Mouse (Mus musculus): ENCODE measurements around the gene Copa.

The Copa gene

DNA sequence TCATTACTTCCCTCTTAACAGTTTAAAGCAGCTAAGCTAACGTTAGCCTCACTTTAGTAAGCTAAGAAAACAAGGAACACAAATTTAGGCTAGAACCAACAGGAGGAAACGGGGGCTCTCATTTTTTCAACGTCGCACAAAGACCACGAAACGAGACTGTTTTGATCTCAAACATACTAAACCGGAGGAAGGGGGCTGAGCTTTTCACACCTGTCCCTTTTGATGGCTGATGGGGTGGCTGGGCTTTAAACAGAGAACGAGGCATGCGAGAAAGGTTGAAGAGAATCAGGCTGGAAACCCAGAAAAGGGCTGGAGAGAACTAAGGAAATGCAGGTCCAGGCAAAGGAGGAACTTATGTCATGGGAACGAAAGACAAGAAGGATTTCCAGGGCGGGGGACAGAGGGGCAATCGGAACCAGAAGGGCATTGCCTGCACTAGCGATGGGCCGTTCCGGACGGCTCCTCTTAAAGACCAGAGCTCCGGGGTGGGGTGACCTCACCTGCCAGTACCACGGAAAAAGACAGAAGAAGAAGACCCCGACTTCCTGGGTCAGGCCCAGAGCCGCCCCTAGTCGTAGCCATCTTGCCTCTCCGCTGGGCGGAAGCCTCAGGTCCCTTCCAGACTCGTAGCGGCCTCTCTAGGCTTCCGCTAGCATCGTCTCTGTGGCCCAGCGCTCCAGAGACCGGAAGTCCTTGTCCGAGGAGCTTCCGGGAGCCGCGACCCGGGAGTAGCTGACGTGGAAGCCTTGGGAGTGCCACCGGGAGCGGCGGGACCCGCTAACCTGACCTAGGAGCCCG lies at the start of gene Copa, which contains the start of gene Ncstn:
TSS of gene Copa (plus strand) at position 429 of the 798 bp plus-strand sequence.
TSS of gene Ncstn (minus strand) at position 695 of the 798 bp plus-strand sequence.
- POLR2A ChIA-PET: interaction anchor here (0.6 to 4.1 kb wide), 82 partner anchors 9 to 294 kb away, joined by 3 to 25 read pairs (median 4); partner anchors contain the start of genes Dcaf8 (in 3 of the 4), Igsf8 (in 1 of the 4), Kcnj10 (in 1 of the 4) and Nhlh1 (in 1 of the 4)

DNA sequence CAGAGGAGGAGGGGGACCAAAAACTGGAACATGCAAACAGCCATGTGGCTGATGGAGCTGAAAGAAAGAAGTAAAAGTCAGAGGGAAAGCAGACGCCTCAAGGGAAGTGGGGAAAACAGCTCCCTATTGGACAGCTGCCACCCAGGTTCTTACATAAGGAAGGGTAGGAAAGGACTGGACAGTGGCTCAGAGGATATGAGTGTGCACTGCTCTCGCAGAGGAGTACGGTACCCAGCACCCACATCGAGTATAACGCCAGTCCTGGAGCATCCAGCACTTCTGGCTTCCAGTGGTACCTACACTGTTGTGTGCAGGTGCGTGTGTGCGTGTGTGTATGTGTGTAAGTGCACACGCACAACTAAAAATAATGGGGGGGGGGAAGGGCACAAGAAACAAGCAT lies 35.9 kb upstream of the Copa start:
- CTCF ChIA-PET: interaction anchor here (0.6 to 1.8 kb wide), 20 partner anchors 25 to 1310 kb away, joined by 3 to 7 read pairs (median 4); partner anchors contain the start of genes Copa (in 1 of the 4) and Ncstn (in 1 of the 4)
- POLR2A ChIA-PET: interaction anchor here in 2 of 4 experiments (0.7 to 1.8 kb wide), 6 partner anchors 9 to 330 kb away, joined by 3 to 5 read pairs (median 3); partner anchors contain the start of genes Nhlh1 (in 1 of the 2) and Pigm (in 1 of the 2)

More for the DNA sequence above, at the start of gene Copa, which contains the start of gene Ncstn:
- CTCF ChIA-PET: interaction anchor here (0.6 to 1.5 kb wide), 12 partner anchors 10 to 551 kb away, joined by 3 to 6 read pairs (median 4); partner anchors contain the start of gene Dusp23 (in 1 of the 4)

DNA sequence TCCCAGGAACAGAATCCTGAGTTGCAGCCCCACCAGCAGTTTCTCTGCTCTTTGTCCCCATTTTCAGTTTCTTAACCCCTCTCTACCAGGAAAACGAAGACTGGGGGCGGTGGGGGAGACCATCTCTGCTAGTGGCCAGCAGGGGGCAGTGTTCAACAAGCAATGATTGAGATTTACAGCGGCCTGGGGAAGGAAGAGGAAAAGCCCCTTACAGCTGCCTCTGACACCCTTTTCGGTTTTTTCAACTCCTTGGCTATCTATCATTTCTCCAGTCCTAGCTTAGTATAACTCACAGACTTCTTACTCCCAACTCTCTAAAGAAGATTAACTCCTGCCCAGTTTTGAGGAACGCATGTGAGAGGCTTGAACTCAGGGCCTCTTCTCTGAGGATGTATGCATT lies 35.4 kb upstream of the Copa start:
- CTCF ChIA-PET: interaction anchor here (0.6 to 1.9 kb wide), 33 partner anchors 18 to 362 kb away, joined by 3 to 7 read pairs (median 3); partner anchors contain the start of genes Copa (in 2 of the 4), Ncstn (in 2 of the 4) and Kcnj10 (in 1 of the 4)

DNA sequence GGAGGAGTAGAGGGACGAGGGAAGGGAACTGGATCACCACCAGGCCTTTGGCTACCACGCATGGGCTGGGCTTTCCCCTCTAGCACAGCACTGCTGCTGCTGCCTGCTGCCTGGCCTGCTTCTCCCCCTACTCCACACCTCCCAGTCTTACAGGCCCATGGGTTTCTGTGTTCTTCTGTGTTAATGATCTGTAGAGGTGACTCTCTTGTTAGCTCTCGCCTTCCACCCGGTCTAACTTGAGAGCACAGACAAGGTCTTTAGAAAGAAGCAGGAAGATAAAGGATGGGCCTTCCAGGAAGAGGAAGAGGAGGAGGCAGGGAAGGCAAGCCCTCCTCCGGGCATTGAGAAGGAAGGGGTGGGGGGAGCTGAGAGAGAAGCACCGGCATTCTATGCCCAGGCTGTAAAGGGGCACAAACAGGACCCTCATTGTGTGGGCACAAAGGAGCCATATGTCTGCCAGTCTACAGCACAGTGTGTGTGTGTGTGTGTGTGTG lies 34.0 kb upstream of the Copa start:
- ChIA-PET POLR2A (interaction anchor here in 2 of 4 experiments (0.6 to 1.8 kb wide), 7 partner anchors 9 to 156 kb away, joined by 3 to 7 read pairs (median 5); partner anchors contain the start of genes Ncstn (in 1 of the 2) and Nhlh1 (in 1 of the 2)), CTCF (interaction anchor here (0.6 to 1.9 kb wide), 7 partner anchors 25 to 437 kb away, joined by 3 to 7 read pairs (median 5); no protein-coding TSS in a partner anchor)

More for the DNA sequence above, 35.4 kb upstream of the Copa start:
- POLR2A ChIA-PET: interaction anchor here in 2 of 4 experiments (0.6 to 1.8 kb wide), 6 partner anchors 9 to 329 kb away, joined by 3 to 5 read pairs (median 3); partner anchors contain the start of genes Dcaf8 (in 1 of the 2), Nhlh1 (in 1 of the 2) and Pigm (in 1 of the 2)

DNA sequence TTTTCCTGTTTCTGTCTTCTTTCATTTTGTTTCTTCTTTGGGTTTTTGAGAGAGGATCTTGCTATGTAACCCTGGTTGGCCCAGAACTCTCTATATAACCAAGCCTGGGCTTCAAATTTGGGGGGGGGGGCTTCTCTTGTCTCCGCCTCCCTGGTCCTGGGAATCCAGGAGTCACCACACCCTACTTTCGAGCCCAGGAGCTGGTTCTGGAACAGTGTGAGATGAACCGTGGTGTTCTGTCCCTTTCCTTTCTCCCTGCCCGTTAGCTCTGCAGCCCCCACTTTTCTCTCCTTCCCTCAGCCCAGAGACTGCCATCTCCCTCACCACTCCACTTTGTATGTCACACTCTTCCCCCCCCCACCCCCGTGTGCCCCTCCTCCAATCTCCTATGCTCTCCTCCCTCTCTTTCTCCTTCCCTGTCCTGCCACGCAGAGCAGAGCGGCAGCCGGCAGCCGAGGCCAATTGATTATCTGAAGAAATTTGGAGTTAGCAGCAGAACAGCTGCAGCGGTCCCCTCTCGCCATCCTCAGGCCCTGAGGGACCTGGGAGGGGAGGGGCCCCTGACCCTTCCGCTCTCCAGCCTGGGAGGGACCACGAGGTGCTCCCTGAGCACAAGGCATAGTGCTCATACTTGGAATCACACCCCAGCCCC lies 33.1 kb upstream of the Copa start:
- ChIA-PET POLR2A (interaction anchor here in 3 of 4 experiments (0.7 to 1.5 kb wide), 4 partner anchors 8 to 33 kb away, joined by 3 to 5 read pairs (median 5); partner anchors contain the start of genes Copa (in 1 of the 3), Ncstn (in 1 of the 3) and Nhlh1 (in 1 of the 3)), CTCF (interaction anchor here in 2 of 4 experiments (0.6 to 1.4 kb wide), 6 partner anchors 9 to 320 kb away, joined by 3 to 7 read pairs (median 4); no protein-coding TSS in a partner anchor)

DNA sequence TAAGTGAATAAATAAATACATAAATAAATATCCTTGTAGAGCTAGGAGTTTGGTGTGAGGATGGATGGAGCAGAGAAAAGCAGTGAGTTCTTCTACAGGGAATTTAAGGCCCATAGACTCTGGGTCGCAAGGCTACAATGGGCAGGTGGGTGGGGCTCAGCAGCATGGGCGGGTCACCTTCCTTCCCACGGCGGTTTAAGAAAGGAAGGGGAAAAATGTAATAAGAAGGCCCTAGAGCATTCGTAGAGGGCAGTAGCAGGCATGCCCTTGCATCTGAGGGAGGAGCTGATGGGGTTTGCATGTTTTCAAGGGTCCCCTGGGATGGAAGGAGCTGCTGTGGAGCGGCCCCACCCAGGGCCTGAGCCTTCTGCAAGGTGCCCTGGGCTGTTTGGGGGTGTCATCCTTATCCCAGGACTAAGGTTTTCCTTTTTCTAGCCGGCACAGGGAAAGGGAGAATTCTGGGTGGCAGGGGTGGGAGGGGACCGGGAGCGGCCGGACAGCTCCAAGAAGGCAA lies 29.5 kb upstream of the Copa start:
- ChIA-PET CTCF (interaction anchor here in 3 of 4 experiments (0.8 to 1.9 kb wide), 5 partner anchors 41 to 316 kb away, joined by 3 to 6 read pairs (median 5); no protein-coding TSS in a partner anchor), POLR2A (interaction anchor here in 3 of 4 experiments (0.6 to 4.5 kb wide), 19 partner anchors 9 to 1510 kb away, joined by 3 to 25 read pairs (median 4); partner anchors contain the start of genes Copa (in 2 of the 3), Ncstn (in 2 of the 3) and Pea15a (in 1 of the 3))

DNA sequence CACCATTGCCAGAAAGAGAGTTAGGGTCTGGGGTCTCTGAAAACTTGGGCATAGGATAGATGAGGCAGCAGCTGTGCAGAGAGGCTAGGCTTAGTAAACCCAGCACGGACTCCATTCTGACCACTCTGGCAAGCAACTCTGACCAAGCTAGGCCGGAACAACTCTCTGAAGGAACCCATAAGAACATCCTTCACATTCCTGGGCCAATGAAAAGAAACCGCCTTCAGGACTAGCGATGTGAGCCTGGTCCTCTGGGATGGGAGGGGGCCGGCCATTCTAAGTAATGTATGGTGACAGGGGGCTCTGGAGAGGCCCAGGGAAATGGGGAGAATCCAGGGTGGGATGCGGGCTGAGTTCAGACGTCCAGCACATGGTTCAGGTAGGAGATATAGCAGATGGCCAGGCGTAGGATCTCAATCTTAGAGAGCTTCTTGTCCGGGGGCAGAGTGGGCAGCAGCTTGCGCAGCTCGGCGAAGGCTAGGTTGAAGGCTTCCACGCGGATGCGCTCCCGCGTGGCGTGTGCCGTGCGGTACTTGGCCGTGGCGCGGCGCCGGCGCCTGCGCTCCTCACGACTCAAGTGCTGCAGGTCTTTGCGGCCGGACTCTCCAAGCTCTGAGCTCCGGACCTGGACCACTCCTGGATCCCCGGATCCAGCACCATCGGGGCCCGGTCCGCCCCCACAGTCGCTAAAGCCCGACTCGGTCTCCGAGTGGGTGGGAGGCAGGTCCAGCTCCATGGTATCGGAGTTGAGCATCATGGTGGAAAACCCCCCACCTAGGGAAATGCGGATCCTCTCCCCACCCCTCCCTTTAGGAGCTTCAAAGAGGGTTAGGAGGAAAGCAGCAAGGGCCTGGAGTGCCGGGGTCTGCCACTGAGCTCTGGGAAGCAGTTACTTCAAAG lies 28.5 kb upstream of the Copa start:
- ChIA-PET POLR2A (interaction anchor here in 3 of 4 experiments (0.7 to 4.5 kb wide), 26 partner anchors 8 to 448 kb away, joined by 3 to 25 read pairs (median 3); partner anchors contain the start of genes Copa (in 2 of the 3), Ncstn (in 2 of the 3), Pea15a (in 1 of the 3) and Pex19 (in 1 of the 3)), CTCF (interaction anchor here (0.6 to 1.9 kb wide), 9 partner anchors 11 to 490 kb away, joined by 3 to 6 read pairs (median 4); partner anchors contain the start of gene Igsf8 (in 1 of the 4))

DNA sequence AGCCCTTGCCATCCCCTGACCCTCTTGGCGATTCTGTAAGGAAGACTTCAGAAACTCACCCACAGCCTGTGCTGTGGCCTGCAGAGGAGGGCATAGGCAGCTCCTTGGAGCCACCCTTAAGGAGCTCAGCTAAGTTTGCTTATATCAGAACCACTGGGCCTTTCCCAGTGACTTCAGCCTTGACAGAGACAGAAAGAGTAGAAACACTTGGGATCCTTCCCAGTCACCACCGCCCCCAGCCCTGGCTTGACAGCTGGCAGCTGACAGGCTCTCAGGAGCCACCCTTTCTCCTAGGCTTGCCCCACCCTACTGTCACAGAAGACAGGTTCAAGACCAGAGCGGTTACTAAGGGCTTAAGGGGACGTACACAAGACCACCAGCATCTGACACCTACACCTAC lies 26.1 kb upstream of the Copa start:
- CTCF ChIA-PET: no interaction called here
- POLR2A ChIA-PET: interaction anchor here in 1 of 4 experiments (0.6 to 1.0 kb wide), 2 partner anchors 9 kb away, joined by 3 to 13 read pairs; no protein-coding TSS in a partner anchor

DNA sequence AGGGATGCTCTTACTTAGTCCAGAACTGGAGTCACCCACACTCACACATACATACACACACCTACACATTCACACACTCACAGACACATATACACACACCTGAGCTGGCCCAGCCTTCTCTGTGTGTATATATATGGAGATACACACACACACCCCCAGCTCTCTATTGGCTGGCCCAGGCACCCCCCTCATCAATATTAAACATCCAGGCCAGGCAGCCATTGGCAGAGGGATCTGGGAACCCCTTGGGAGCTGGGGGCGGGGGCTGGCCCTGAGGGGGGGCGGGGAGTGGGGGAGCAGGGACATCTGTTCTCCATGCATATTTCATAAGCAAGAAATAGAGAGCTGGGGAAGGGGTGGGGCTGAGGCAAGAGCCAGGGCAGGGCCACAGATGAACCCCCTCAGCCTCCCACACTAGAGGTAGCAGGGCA lies 24.8 kb upstream of the Copa start, which contains the start of gene Nhlh1:
TSS of gene Nhlh1 (minus strand) at position 83 of the 431 bp plus-strand sequence.
- CTCF ChIA-PET: interaction anchor here in 1 of 4 experiments (0.6 kb wide), 1 partner anchor 543 kb away, joined by 7 read pairs; no protein-coding TSS in a partner anchor
- POLR2A ChIA-PET: interaction anchor here in 3 of 4 experiments (0.5 to 2.1 kb wide), 9 partner anchors 8 to 361 kb away, joined by 3 to 6 read pairs (median 4); partner anchors contain the start of genes Copa (in 1 of the 3), Igsf8 (in 1 of the 3) and Ncstn (in 1 of the 3)

DNA sequence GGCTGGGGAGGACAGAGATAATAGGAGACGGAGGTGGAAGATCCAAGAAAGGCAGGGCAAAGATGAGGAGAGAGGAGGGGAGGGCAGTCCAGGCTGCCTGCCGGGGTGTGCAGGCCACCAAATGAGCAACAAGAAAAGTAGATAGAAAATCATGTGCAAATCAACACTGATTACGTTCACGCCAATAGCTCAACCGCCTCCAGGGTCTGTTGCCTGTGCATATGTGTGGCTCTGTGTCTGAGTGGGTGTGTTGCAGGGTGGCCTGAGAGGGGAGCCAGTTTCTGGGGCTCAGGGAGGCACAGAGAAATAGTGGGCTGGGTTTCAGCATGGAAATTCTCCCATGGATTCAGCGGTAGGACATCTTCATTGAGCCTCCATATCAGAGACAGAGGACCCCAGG lies 24.0 kb upstream of the Copa start:
- POLR2A ChIA-PET: interaction anchor here in 2 of 4 experiments (1.1 to 2.1 kb wide), 7 partner anchors 9 to 31 kb away, joined by 3 to 6 read pairs (median 4); partner anchors contain the start of genes Copa (in 1 of the 2) and Ncstn (in 1 of the 2)
- CTCF ChIA-PET: no interaction called here

DNA sequence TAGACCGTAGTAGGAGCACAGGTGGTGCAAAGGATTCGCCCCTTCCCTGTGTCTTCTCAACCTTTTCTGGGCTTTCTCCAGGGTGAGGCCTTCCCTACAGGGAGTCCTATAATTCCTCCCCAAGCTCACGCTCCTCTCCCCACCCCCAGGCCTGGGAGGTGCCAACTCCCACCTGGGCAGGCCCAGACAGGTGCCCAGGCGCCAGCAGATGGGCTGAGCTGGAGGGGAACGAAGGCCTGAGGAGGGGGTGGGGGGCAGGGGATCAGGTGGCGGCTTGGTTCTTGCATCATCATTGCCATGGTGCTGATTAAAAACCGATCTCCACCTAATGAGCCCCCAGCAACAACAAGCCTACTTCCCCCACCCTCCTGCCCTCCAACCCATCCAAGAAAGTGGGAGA lies 23.5 kb upstream of the Copa start:
- POLR2A ChIA-PET: interaction anchor here in 2 of 4 experiments (1.1 to 2.1 kb wide), 5 partner anchors 11 to 32 kb away, joined by 3 to 6 read pairs (median 4); partner anchors contain the start of genes Copa (in 1 of the 2) and Ncstn (in 1 of the 2)

DNA sequence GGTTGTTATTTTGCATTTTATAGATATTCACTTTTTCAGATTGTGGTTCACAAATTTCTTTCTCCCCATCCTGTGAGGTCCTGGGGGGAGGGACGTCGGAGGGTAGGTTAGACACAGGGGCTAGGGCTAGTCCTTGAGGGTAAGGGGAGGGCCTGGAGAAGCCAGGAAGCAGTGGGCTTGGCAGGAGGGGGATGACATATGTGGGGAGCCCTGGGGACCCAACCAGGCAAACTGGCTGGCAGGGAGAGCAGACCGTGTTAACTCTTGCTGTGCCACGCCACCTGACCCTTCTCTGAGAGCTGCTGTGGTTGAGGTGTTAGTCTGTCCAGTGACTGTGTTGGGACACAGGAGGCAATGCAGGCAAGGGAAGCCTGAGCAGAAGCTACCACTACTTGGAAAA lies 21.7 kb upstream of the Copa start:
- POLR2A ChIA-PET: interaction anchor here in 3 of 4 experiments (0.6 to 3.5 kb wide), 18 partner anchors 7 to 316 kb away, joined by 3 to 19 read pairs (median 4); partner anchors contain the start of genes Copa (in 2 of the 3), Ncstn (in 2 of the 3), Pea15a (in 1 of the 3) and Pex19 (in 1 of the 3)
- CTCF ChIA-PET: interaction anchor here in 2 of 4 experiments (0.6 to 0.9 kb wide), 2 partner anchors 69 to 180 kb away, joined by 3 to 4 read pairs; no protein-coding TSS in a partner anchor

More for the DNA sequence above, 23.5 kb upstream of the Copa start:
- CTCF ChIA-PET: no interaction called here

DNA sequence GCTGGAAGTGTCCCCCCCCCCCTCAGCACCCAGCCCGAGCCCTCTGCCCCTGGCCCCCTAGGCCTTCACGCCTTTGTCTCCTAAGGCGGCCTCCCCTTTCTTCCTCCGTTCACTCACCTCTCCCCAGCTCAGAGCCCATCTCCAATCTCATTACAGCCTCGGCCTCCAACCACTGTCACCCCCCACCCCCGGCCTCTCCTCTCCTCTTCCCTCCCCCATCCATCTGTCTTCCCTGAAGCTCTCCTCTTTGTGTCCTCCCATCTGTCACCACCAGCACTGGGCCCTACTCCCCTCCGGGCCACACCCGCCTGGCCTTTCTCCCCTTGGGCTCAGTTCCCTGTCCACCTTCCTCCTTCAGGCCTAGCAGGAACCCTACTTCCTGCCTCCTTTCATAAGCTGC lies 21.1 kb upstream of the Copa start:
- POLR2A ChIA-PET: interaction anchor here in 3 of 4 experiments (0.6 to 3.5 kb wide), 24 partner anchors 8 to 315 kb away, joined by 3 to 19 read pairs (median 4); partner anchors contain the start of genes Copa (in 2 of the 3), Ncstn (in 2 of the 3), Casq1 (in 1 of the 3) and Pea15a (in 1 of the 3)
- CTCF ChIA-PET: interaction anchor here in 2 of 4 experiments (0.6 to 0.9 kb wide), 3 partner anchors 68 to 495 kb away, joined by 3 to 6 read pairs (median 4); no protein-coding TSS in a partner anchor

DNA sequence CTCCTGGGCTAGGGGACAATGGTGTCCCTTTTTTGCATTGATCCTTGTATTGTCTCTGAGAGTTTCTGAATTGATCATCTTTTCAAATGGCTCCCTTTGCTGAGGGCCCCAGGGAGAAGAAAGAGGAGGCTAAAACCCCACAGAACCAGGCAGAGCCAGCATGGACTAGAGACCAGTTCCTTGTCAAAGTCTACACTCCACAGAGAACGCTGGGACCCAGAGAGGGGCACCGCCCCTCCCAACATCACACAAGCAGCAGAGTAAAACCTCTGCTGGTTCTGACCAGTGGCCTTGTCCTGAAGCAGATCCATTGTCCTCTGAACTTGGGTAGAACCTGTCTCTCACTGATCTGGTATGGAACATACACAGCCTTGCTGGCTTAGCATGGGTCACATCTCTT lies 20.2 kb upstream of the Copa start:
- ChIA-PET POLR2A (interaction anchor here in 3 of 4 experiments (0.6 to 3.5 kb wide), 17 partner anchors 8 to 157 kb away, joined by 3 to 19 read pairs (median 5); partner anchors contain the start of genes Copa (in 2 of the 3), Ncstn (in 2 of the 3) and Casq1 (in 1 of the 3)), CTCF (interaction anchor here in 2 of 4 experiments (0.6 kb wide), 2 partner anchors 68 to 125 kb away, joined by 3 read pairs; no protein-coding TSS in a partner anchor)
